Mouse (Mus musculus) CH12.LX (cell line): ENCODE data around the gene Fam222b. TPM values are rescaled to one million over a fixed set of nuclear protein-coding genes. Genes with fewer than 3 reads are reported as not detected.

Experiments
- DNase-seq: peaks from one replicate; pipeline ENCODE4 v3.0.0-alpha.2; 2013; ENCODE audit errors: extremely low read depth
- H3K27ac ChIP-seq: 2 replicates; pipeline ENCODE4 v1.5.1; 2012; ENCODE audit warnings: low read depth, mild to moderate bottlenecking, control low read depth, moderate library complexity; ENCODE audit not compliant: insufficient read depth
- H3K27me3 ChIP-seq: replicated peaks from 2 replicates; pipeline ENCODE3; 2012; ENCODE audit warnings: inconsistent platforms
- H3K36me3 ChIP-seq, 2 experiments: replicated peaks in 1 of 2; 2 replicates each; pipeline versions ENCODE3 to v1.6.1; 2012; ENCODE audit warnings: inconsistent platforms in 1 of 2, low read length in 1 of 2, mild to moderate bottlenecking in 1 of 2, mixed read lengths in 1 of 2, moderate library complexity in 1 of 2; ENCODE audit not compliant: control insufficient read depth in 1 of 2, insufficient read depth in 1 of 2
- H3K4me1 ChIP-seq, 2 experiments: 2 replicates each; pipeline ENCODE4 v1.6.1; 2012; ENCODE audit warnings: inconsistent platforms in 1 of 2, moderate library complexity in 1 of 2; ENCODE audit not compliant: insufficient read depth in 2 of 2, control insufficient read depth in 1 of 2
- H3K4me2 ChIP-seq: 2 replicates; pipeline ENCODE4 v1.6.1; 2012; ENCODE audit warnings: low read depth, mild to moderate bottlenecking, control low read depth; ENCODE audit not compliant: poor library complexity, insufficient read depth, severe bottlenecking
- H3K4me3 ChIP-seq, 3 experiments: fragments of 150-350 bp in 1 of 3; sonication (generic) in 1 of 3; replicated peaks in 1 of 3; 2 replicates each; pipeline versions ENCODE3 to v1.5.1; 2011 to 2012; ENCODE audit warnings: low read depth in 2 of 3, low read length in 2 of 3, mild to moderate bottlenecking in 2 of 3, moderate library complexity in 2 of 3, control low read depth in 1 of 3, improper control_type of control experiment in 1 of 3, inconsistent platforms in 1 of 3, mixed read lengths in 1 of 3; ENCODE audit not compliant: poor library complexity in 1 of 3
- H3K79me2 ChIP-seq: replicated peaks from 2 replicates; pipeline ENCODE4 v1.6.1; 2012; ENCODE audit warnings: mild to moderate bottlenecking, moderate library complexity; ENCODE audit not compliant: control insufficient read depth, poor library complexity, insufficient read depth, severe bottlenecking; ENCODE audit errors: extremely low read depth
- H3K9ac ChIP-seq: 2 replicates; pipeline ENCODE4 v1.6.1; 2012; ENCODE audit warnings: low read depth, mild to moderate bottlenecking, control low read depth, moderate library complexity; ENCODE audit not compliant: insufficient read depth
- H3K9me3 ChIP-seq: replicated peaks from 2 replicates; pipeline ENCODE3; 2012; ENCODE audit warnings: low read length, inconsistent platforms, mixed read lengths
- BHLHE40 ChIP-seq: IDR thresholded peaks from 2 replicates; pipeline ENCODE4 v1.6.1; 2011; ENCODE audit warnings: mild to moderate bottlenecking, low read depth, low read length, improper control_type of control experiment
- CHD1 ChIP-seq: IDR thresholded peaks from 2 replicates; pipeline ENCODE4 v1.6.1; 2012; ENCODE audit warnings: low read depth, low read length, improper control_type of control experiment, inconsistent platforms
- CTCF ChIP-seq, 2 experiments: IDR thresholded peaks in 1 of 2; conservative IDR thresholded peaks in 1 of 2; 2 replicates each; pipeline ENCODE4 v1.5.1; 2011 to 2012; ENCODE audit warnings: low read depth in 2 of 2, low read length in 2 of 2, improper control_type of control experiment in 1 of 2, inconsistent platforms in 1 of 2, mild to moderate bottlenecking in 1 of 2, moderate library complexity in 1 of 2
- E2F4 ChIP-seq: IDR thresholded peaks from 2 replicates; pipeline ENCODE4 v1.6.1; 2011; ENCODE audit warnings: low read depth, low read length, improper control_type of control experiment; ENCODE audit not compliant: insufficient replicate concordance
- ELF1 ChIP-seq: IDR thresholded peaks from 2 replicates; pipeline ENCODE4 v1.6.1; 2014; ENCODE audit warnings: low read depth, mild to moderate bottlenecking, inconsistent platforms, low read length, improper control_type of control experiment
- EP300 ChIP-seq: IDR thresholded peaks from 2 replicates; pipeline ENCODE4 v1.6.1; 2011; ENCODE audit warnings: low read length, improper control_type of control experiment
- GABPA ChIP-seq: IDR thresholded peaks from 2 replicates; pipeline ENCODE4 v1.6.1; 2012; ENCODE audit warnings: low read depth, low read length, improper control_type of control experiment, inconsistent platforms; ENCODE audit not compliant: insufficient replicate concordance
- HCFC1 ChIP-seq: IDR thresholded peaks from 2 replicates; pipeline ENCODE4 v1.6.1; 2012; ENCODE audit warnings: low read depth, mild to moderate bottlenecking, inconsistent platforms, low read length, improper control_type of control experiment
- IRF4 ChIP-seq: IDR thresholded peaks from 2 replicates; pipeline ENCODE4 v1.6.1; 2014; ENCODE audit warnings: low read depth, mild to moderate bottlenecking, inconsistent platforms, low read length, improper control_type of control experiment
- MAX ChIP-seq: IDR thresholded peaks from 2 replicates; pipeline ENCODE4 v1.6.1; 2011; ENCODE audit warnings: low read length, improper control_type of control experiment
- MAZ ChIP-seq: IDR thresholded peaks from 2 replicates; pipeline ENCODE4 v1.6.1; 2012; ENCODE audit warnings: low read depth, mild to moderate bottlenecking, inconsistent platforms, low read length, improper control_type of control experiment, moderate library complexity
- MEF2A ChIP-seq: IDR thresholded peaks from 2 replicates; pipeline ENCODE4 v1.6.1; 2014; ENCODE audit warnings: low read depth, mild to moderate bottlenecking, inconsistent platforms, low read length, improper control_type of control experiment, borderline replicate concordance
- MXI1 ChIP-seq: IDR thresholded peaks from 2 replicates; pipeline ENCODE4 v1.6.1; 2011; ENCODE audit warnings: mild to moderate bottlenecking, low read depth, low read length, improper control_type of control experiment
- MYC ChIP-seq: IDR thresholded peaks from 2 replicates; pipeline ENCODE4 v1.6.1; 2011; ENCODE audit warnings: low read depth, mild to moderate bottlenecking, improper control_type of control experiment, low read length
- NELFE ChIP-seq: IDR thresholded peaks from 2 replicates; pipeline ENCODE4 v1.6.1; 2011; ENCODE audit warnings: low read depth, low read length, improper control_type of control experiment
- POLR2A ChIP-seq: IDR thresholded peaks from 2 replicates; pipeline ENCODE4 v1.6.1; 2011; ENCODE audit warnings: low read depth, mild to moderate bottlenecking, improper control_type of control experiment, low read length
- POLR2AphosphoS2 ChIP-seq: IDR thresholded peaks from 2 replicates; pipeline ENCODE4 v1.6.1; 2011; ENCODE audit warnings: low read depth, low read length, improper control_type of control experiment
- RAD21 ChIP-seq: IDR thresholded peaks from 2 replicates; pipeline ENCODE4 v1.6.1; 2011; ENCODE audit warnings: low read depth, mild to moderate bottlenecking, low read length, improper control_type of control experiment, moderate library complexity
- RCOR1 ChIP-seq: conservative IDR thresholded peaks from 2 replicates; pipeline ENCODE4 v1.6.1; 2012; ENCODE audit warnings: low read depth, mild to moderate bottlenecking, inconsistent platforms, low read length, improper control_type of control experiment
- SIN3A ChIP-seq: IDR thresholded peaks from 2 replicates; pipeline ENCODE4 v1.6.1; 2012; ENCODE audit warnings: low read length, improper control_type of control experiment, inconsistent platforms
- SMC3 ChIP-seq: IDR thresholded peaks from 2 replicates; pipeline ENCODE4 v1.6.1; 2011; ENCODE audit warnings: low read depth, low read length, improper control_type of control experiment
- TCF12 ChIP-seq: IDR thresholded peaks from 2 replicates; pipeline ENCODE4 v1.6.1; 2014; ENCODE audit warnings: low read depth, mild to moderate bottlenecking, inconsistent platforms, low read length, improper control_type of control experiment
- UBTF ChIP-seq: IDR thresholded peaks from 2 replicates; pipeline ENCODE4 v1.6.1; 2012; ENCODE audit warnings: low read depth, mild to moderate bottlenecking, inconsistent platforms, low read length, improper control_type of control experiment, moderate library complexity
- ZC3H11A ChIP-seq: IDR thresholded peaks from 2 replicates; pipeline ENCODE4 v1.6.1; 2012; ENCODE audit warnings: low read depth, mild to moderate bottlenecking, inconsistent platforms, low read length, improper control_type of control experiment
- ZKSCAN1 ChIP-seq: IDR thresholded peaks from 2 replicates; pipeline ENCODE4 v1.6.1; 2012; ENCODE audit warnings: low read depth, inconsistent platforms, low read length, improper control_type of control experiment, borderline replicate concordance
- ZNF384 ChIP-seq: IDR thresholded peaks from 2 replicates; pipeline ENCODE4 v1.6.1; 2012; ENCODE audit warnings: low read depth, low read length, improper control_type of control experiment, inconsistent platforms
- dilution Hi-C: fragments of 300-500 bp; cut with MboI; formaldehyde crosslinking; loops from 2 replicates; pipeline ENCODE4 v1.14.3; 2020; ENCODE audit warnings: low sequenced_read_pairs; ENCODE audit not compliant: extremely low pct_unique_long_range_greater_than_20kb, extremely low pct_ligation_motif_present
- in situ Hi-C: fragments of 300-500 bp; cut with MboI; formaldehyde crosslinking; loops from 3 replicates; pipeline ENCODE4 v1.14.3; 2019; ENCODE audit warnings: low sequenced_read_pairs, low pct_ligation_motif_present, low pct_unique_long_range_greater_than_20kb, mixed read lengths
- polyA plus RNA-seq: library from polyadenylated mRNA; unstranded; fragments of >175 nt; gene quantifications from 2 replicates; pipeline ENCODE4 v1.2.1, GENCODE M21; 2012; ENCODE audit warnings: low read depth; ENCODE audit not compliant: insufficient read length
- total RNA-seq, 2 experiments: library from RNA; depleted of rRNA; stranded (reverse); fragments of 300-350 nt in 1 of 2; fragments of >200 nt in 1 of 2; gene quantifications; 2 replicates each; pipeline ENCODE4 v1.2.3; 2012 to 2014

The Fam222b gene
- total and polyA plus RNA-seq, 3 experiments = 5.9 to 34.4 (median 8.7) TPM

- H3K4me1 ChIP-seq = peaks cover 20 to 44% of the 10 kb centered on the region in 2 experiments
- no peak overlapping the region for H3K27ac ChIP-seq
- DNase-seq = peak; percentile 94
- H3K36me3 ChIP-seq = peaks cover 70 to 84% of the 10 kb centered on the region in 2 experiments
- peaks cover 21% of the 10 kb centered on the region for H3K79me2 ChIP-seq
- TF ChIP-seq ELF1 (peak; percentile 35; the same call in 1 of the 2 replicates), ZNF384 (peak; percentile 49; the same call in 1 of the 2 replicates), TCF12 (peak; percentile 68), IRF4 (peak; percentile 85), RAD21 (peak; percentile 93), NELFE (peak; percentile 87; the same call in 1 of the 2 replicates), MEF2A (peak; percentile 69; the same call in 1 of the 2 replicates), GABPA (no peak), E2F4 (no peak), POLR2A (no peak; the same call in 1 of the 2 replicates), CTCF (conservative IDR thresholded peaks at IDR 0.05 in 1 of 2, IDR thresholded peaks at IDR 0.05 in 1 of 2; ENCODE audit: low read depth in 2 of 2, low read length in 2 of 2) (peak; percentile 100), MAX (no peak), SMC3 (peak; percentile 100), POLR2AphosphoS2 (no peak; the same call in 1 of the 2 replicates), HCFC1 (peak; percentile 47), RCOR1 (no peak), ZC3H11A (peak; percentile 91), SIN3A (peak; percentile 83), MYC (peak; percentile 76), MAZ (peak; percentile 83; the same call in 1 of the 2 replicates)
- no peak overlapping the region for H3K4me3 ChIP-seq
- dilution Hi-C loops (no loop called here), in situ Hi-C loops (no loop called here)
- H3K9ac ChIP-seq = no peak overlapping the region
- H3K9me3 ChIP-seq = no peaks in the 10 kb centered on the region
- H3K27me3 ChIP-seq = no peaks in the 10 kb centered on the region
- no peak overlapping the region for H3K4me2 ChIP-seq
Observed at GRCm38 (mm10) chr11:78159096-78159495, 64.6 kb downstream of the Fam222b start.

- Histone ChIP-seq H3K79me2 (peaks cover 26% of the 10 kb centered on the region), H3K4me1 (peaks cover 20 to 44% of the 10 kb centered on the region in 2 experiments), H3K9me3 (no peaks in the 10 kb centered on the region), H3K4me3 (no peak overlapping the region), H3K27ac (no peak overlapping the region), H3K4me2 (no peak overlapping the region), H3K9ac (no peak overlapping the region), H3K27me3 (no peaks in the 10 kb centered on the region), H3K36me3 (peaks cover 65 to 80% of the 10 kb centered on the region in 2 experiments)
- dilution Hi-C loops = no loop called here
- TF ChIP-seq ZKSCAN1 = no peak
- no peak for TF ChIP-seq EP300
- no peak for TF ChIP-seq IRF4
- TF ChIP-seq NELFE = no peak
- no peak for TF ChIP-seq MXI1
- TF ChIP-seq UBTF = no peak
- TF ChIP-seq HCFC1 = no peak
- TF ChIP-seq BHLHE40 = no peak
- TF ChIP-seq CHD1 = no peak
- TF ChIP-seq POLR2AphosphoS2 = no peak
- in situ Hi-C loops = no loop called here
- DNase-seq = no peak
Observed at GRCm38 (mm10) chr11:78159557-78159956, 65.1 kb downstream of the Fam222b start.
